Mouse (Mus musculus) limb, embryonic 14.5 days (tissue): ENCODE results near the gene Sort1. TPM values are rescaled to one million over a fixed set of nuclear protein-coding genes. Genes with fewer than 3 reads are reported as not detected.

Experiments
- ATAC-seq: fragments of 200-750 bp; cut with Nextera tagmentation; 2 replicates; pipeline ENCODE4 v1.8.0; 2017; ENCODE audit warnings: low read depth, moderate number of reproducible peaks, moderate TSS enrichment; ENCODE audit not compliant: low FRiP score
- DNase-seq: peaks from one replicate; pipeline ENCODE4 v3.0.0-alpha.2; 2015; ENCODE audit warnings: low spot score
- H3K27ac ChIP-seq: fragments of 300-500 bp; sonication (generic); replicated peaks from 2 replicates; pipeline ENCODE4 v1.5.1; 2014; ENCODE audit warnings: low read depth, mild to moderate bottlenecking, low read length, moderate library complexity, mixed read lengths
- H3K27me3 ChIP-seq: fragments of 300-500 bp; sonication (generic); 2 replicates; pipeline ENCODE4 v1.6.1; 2014; ENCODE audit warnings: low read length, mixed read lengths; ENCODE audit not compliant: control insufficient read depth, insufficient read depth
- H3K36me3 ChIP-seq: fragments of 300-500 bp; sonication (generic); 2 replicates; pipeline ENCODE4 v1.6.1; 2014; ENCODE audit warnings: mild to moderate bottlenecking, low read length, moderate library complexity, mixed read lengths; ENCODE audit not compliant: control insufficient read depth, insufficient read depth
- H3K4me1 ChIP-seq: fragments of 300-500 bp; sonication (generic); 2 replicates; pipeline ENCODE4 v1.6.1; 2014; ENCODE audit warnings: antibody characterized with exemption, low read length, mixed read lengths; ENCODE audit not compliant: control insufficient read depth, insufficient read depth
- H3K4me2 ChIP-seq: fragments of 300-500 bp; sonication (generic); replicated peaks from 2 replicates; pipeline ENCODE4 v1.6.1; 2014; ENCODE audit warnings: low read depth, mild to moderate bottlenecking, low read length, moderate library complexity; ENCODE audit not compliant: severe bottlenecking
- H3K4me3 ChIP-seq: fragments of 300-500 bp; sonication (generic); replicated peaks from 2 replicates; pipeline ENCODE4 v1.5.1; 2014; ENCODE audit warnings: low read length
- H3K9ac ChIP-seq: fragments of 300-500 bp; sonication (generic); 2 replicates; pipeline ENCODE4 v1.6.1; 2014; ENCODE audit warnings: mild to moderate bottlenecking, low read depth, low read length, moderate library complexity; ENCODE audit not compliant: severe bottlenecking
- H3K9me3 ChIP-seq: fragments of 300-500 bp; sonication (generic); 2 replicates; pipeline ENCODE4 v1.6.1; 2016; ENCODE audit warnings: low read length; ENCODE audit not compliant: control insufficient read depth
- POLR2A ChIP-seq: fragments of 200-500 bp; IDR thresholded peaks from 2 replicates; pipeline ENCODE4 v1.8.0; 2012; ENCODE audit warnings: inconsistent platforms, mild to moderate bottlenecking, moderate library complexity, borderline replicate concordance; ENCODE audit not compliant: insufficient read depth, insufficient read length; ENCODE audit errors: extremely low read depth
- WGBS: fragments of 180-500 bp; shearing (Covaris S2); extraction: QIAGEN DNeasy Blood & Tissue Kit; methylation state at CpG from one replicate; pipeline ENCODE4 v1.1.7; 2014; 5-methylcytosine and 5-hydroxymethylcytosine counted together
- polyA plus RNA-seq, 2 experiments: library from polyadenylated mRNA; depleted of rRNA in 1 of 2; stranded (reverse) in 1 of 2; unstranded in 1 of 2; fragments of >200 nt; fragmentation: Nextera tagmentation in 1 of 2; extraction: Ambion mirVana in 1 of 2; gene quantifications; 2 replicates each; pipeline versions ENCODE4 v1.2.1 to v1.2.3; 2012 to 2014

The Sort1 gene
- polyA plus RNA-seq, 2 experiments, result 17.9 to 30.4 TPM

DNA sequence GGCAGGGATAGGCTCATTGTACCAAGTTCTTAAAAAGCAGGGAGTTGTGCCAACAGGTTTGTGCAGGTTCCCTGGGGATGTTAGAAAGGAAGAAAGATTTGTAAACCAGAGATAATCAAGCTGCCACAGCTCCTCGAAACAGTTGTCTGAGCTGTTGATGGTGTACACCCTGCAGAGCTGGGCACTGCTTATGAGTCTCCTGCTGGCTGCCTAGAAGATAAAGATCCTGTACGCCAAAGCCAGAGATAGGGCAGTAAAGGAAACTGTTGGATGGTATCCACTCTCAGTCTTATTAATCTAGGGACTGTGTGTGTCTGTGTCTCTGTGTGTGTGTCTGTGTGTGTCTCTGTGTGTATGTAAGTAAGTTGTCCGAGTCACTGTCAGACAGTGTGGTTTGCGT, 37.8 kb downstream of the Sort1 start:
- H3K4me3 ChIP-seq, result no peak overlapping the region
- H3K9ac ChIP-seq, result no peak overlapping the region
- TF ChIP-seq POLR2A, result no peak
- no peaks in the 10 kb centered on the region for H3K36me3 ChIP-seq
- no peak overlapping the region for H3K4me2 ChIP-seq
- no peak overlapping the region for H3K27ac ChIP-seq
- H3K9me3 ChIP-seq, result no peaks in the 10 kb centered on the region
- WGBS, result 77% methylated on average over 4 of the region's 4 CpGs
- H3K4me1 ChIP-seq, result no peaks in the 10 kb centered on the region; the same call in 1 of the 2 replicates
- no peak for ATAC-seq
- H3K27me3 ChIP-seq, result no peaks in the 10 kb centered on the region
- no peak for DNase-seq

DNA sequence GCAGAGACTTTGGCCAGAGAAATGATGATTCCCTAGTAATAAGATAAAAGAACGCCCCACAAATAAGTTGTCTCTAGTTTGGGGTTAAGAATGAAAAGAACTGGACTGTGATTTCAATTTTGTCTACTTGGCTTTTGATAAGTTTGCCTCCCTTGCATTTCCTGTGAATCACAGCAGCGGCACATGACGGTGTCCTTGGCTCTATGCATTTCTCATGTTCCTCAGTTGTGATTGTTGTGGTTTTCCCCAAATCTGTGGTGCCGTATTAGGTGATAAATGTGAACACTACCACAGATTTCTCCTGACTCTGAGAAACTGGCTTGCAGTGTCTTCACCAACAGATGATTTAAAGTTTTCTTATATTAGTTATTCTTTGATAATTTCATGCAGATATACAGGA, 38.3 kb downstream of the Sort1 start:
- Histone ChIP-seq H3K27me3 (no peaks in the 10 kb centered on the region), H3K36me3 (no peaks in the 10 kb centered on the region), H3K4me1 (no peaks in the 10 kb centered on the region; the same call in 1 of the 2 replicates), H3K4me2 (no peak overlapping the region), H3K27ac (no peak overlapping the region), H3K9me3 (no peaks in the 10 kb centered on the region), H3K9ac (no peak overlapping the region), H3K4me3 (no peak overlapping the region)
- no peak for ATAC-seq
- no peak for DNase-seq
- WGBS, result 91% methylated on average over 4 of the region's 4 CpGs
- no peak for TF ChIP-seq POLR2A

- H3K4me2 ChIP-seq, result no peak overlapping the region
- H3K36me3 ChIP-seq, result 0 out of 2 replicates have a peak, but pooled peaks cover 4% of the 10 kb centered on the region
- no peak overlapping the region for H3K27ac ChIP-seq
- 85% methylated on average over 3 of the region's 3 CpGs for WGBS
- H3K27me3 ChIP-seq, result no peaks in the 10 kb centered on the region
- TF ChIP-seq POLR2A, result no peak
- H3K4me3 ChIP-seq, result no peak overlapping the region
- peaks cover under 1% of the 10 kb centered on the region for H3K4me1 ChIP-seq
- no peak overlapping the region for H3K9ac ChIP-seq
- H3K9me3 ChIP-seq, result no peaks in the 10 kb centered on the region
- ATAC-seq (no peak), DNase-seq (no peak)
Observed at GRCm38 (mm10) chr3:108322962-108323361, 39.1 kb downstream of the Sort1 start.

DNA sequence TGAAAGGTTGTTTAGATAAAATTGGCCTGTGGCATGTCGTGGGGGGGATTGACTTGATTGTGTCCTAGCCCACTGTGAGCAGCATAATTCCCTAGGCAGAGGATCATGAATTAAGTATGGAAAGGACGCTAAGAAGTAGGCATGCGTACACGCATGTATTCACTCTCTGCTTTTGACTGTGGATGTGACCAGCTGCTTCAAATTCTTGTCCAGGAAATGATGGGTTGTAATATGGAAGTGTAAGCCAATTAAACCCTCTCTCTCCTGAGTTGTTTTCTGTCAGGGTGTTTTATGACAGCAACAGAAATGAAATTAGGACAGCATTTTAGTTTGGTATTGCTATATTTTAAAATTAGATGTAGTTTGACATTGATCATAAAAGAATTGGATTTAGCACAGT, 41.0 kb downstream of the Sort1 start:
- 87% methylated on average over 4 of the region's 4 CpGs for WGBS
- no peak for ATAC-seq

DNA sequence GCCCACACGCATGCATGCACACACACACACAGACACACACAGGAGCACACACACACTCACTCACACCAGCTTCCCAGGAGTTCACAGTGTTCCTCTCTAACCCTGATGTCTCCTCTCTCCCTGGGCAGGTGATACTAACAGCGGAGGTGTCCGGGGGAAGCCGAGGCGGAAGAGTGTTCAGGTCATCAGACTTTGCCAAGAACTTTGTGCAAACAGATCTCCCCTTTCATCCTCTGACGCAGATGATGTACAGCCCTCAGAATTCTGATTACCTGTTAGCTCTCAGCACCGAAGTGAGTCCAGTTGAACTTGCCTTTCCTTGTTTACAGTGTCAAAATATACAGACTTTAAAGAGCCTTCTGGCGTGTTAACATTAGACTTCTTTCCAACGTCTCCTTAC, 41.6 kb downstream of the Sort1 start:
- no peak for ATAC-seq
- WGBS, result 93% methylated on average over 9 of the region's 9 CpGs
- no peak overlapping the region for H3K9ac ChIP-seq

More for the DNA sequence above, 41.0 kb downstream of the Sort1 start:
- no peak for DNase-seq
- no peak overlapping the region for H3K4me2 ChIP-seq
- H3K27me3 ChIP-seq, result no peaks in the 10 kb centered on the region
- no peak for TF ChIP-seq POLR2A
- peaks cover 13% of the 10 kb centered on the region for H3K36me3 ChIP-seq
- H3K9me3 ChIP-seq, result no peaks in the 10 kb centered on the region
- H3K27ac ChIP-seq, result no peak overlapping the region
- peaks cover 10% of the 10 kb centered on the region for H3K4me1 ChIP-seq
- no peak overlapping the region for H3K4me3 ChIP-seq
- H3K9ac ChIP-seq, result no peak overlapping the region

DNA sequence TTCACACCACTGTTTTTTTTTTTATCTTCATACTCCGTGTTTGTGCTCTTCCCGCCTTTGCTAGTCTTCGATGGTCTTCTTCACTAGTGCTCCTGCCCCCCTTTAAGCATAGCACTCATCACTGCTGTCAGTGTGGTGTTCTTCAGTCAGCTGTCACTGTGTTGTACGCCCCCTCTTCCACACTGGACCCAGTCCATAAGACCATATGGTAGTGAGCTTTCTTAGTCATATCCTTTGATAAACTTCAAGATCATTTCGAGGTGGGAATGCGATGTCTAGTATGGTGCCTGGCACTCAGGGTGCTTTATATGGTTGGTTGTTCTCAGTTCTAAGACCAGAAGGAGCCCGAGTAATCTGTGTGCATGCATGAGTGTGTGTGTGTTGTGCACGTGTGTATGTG, 43.4 kb downstream of the Sort1 start:
- 88% methylated on average over 8 of the region's 8 CpGs for WGBS
- no peak for TF ChIP-seq POLR2A

More for the DNA sequence above, 41.6 kb downstream of the Sort1 start:
- no peak overlapping the region for H3K4me3 ChIP-seq
- peaks cover 17% of the 10 kb centered on the region for H3K36me3 ChIP-seq
- no peak for TF ChIP-seq POLR2A
- no peak overlapping the region for H3K27ac ChIP-seq
- H3K27me3 ChIP-seq, result no peaks in the 10 kb centered on the region
- H3K4me2 ChIP-seq, result no peak overlapping the region
- H3K9me3 ChIP-seq, result no peaks in the 10 kb centered on the region
- DNase-seq, result no peak
- peaks cover 10% of the 10 kb centered on the region for H3K4me1 ChIP-seq

More for the DNA sequence above, 43.4 kb downstream of the Sort1 start:
- Histone ChIP-seq H3K9ac (no peak overlapping the region), H3K4me2 (no peak overlapping the region), H3K4me1 (peaks cover 10% of the 10 kb centered on the region), H3K27me3 (no peaks in the 10 kb centered on the region), H3K9me3 (no peaks in the 10 kb centered on the region), H3K4me3 (no peak overlapping the region), H3K27ac (no peak overlapping the region), H3K36me3 (peaks cover 18% of the 10 kb centered on the region)
- ATAC-seq (no peak), DNase-seq (no peak)
